Mouse (Mus musculus) liver, postnatal 0 days (tissue): ENCODE measurements around the gene Mmp15.

Experiments
- CTCF ChIP-seq: sonication (generic); IDR thresholded peaks from 2 replicates; pipeline ENCODE4 v1.5.1; 2016; ENCODE audit warnings: antibody characterized with exemption, low read depth
- EP300 ChIP-seq: IDR thresholded peaks from 2 replicates; pipeline ENCODE4 v1.6.1; 2016; ENCODE audit warnings: antibody characterized with exemption, low read depth, mild to moderate bottlenecking

DNA sequence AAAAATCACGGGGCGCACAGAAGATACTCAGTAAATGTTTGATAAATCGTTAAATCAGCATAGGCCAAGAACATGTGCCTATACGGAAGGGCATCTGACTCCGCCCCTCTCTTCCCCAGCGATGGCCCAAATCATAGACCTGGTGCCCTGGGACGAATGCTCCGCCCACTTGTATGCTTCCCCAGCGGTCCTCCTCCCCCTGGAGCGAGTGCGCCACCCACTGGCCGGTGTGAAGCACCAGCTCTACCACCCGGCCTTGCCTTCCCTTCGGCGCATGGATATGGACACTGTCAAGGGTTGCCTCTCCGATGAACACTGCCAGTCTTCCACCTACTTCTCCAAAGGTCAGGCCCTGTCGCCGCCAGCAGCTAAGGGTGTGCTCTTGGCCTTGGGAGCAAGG, 39.2 kb upstream of the Mmp15 start:
- TF ChIP-seq CTCF (peak; percentile 57), EP300 (no peak)
